Mouse (Mus musculus) E14TG2a.4 (cell line): Measurements from ENCODE around the gene Nup133.

Experiments
- CTCF ChIP-seq: conservative IDR thresholded peaks from 2 replicates; pipeline ENCODE4 v1.5.1; 2014; ENCODE audit warnings: low read length
- NANOG ChIP-seq: IDR thresholded peaks from 2 replicates; pipeline ENCODE4 v1.6.1; 2014; ENCODE audit warnings: borderline replicate concordance, low read length, mixed read lengths
- POU5F1 ChIP-seq: IDR thresholded peaks from 2 replicates; pipeline ENCODE4 v1.6.1; 2014; ENCODE audit warnings: low read length, borderline replicate concordance

GRCm38 (mm10) chr8:123851590-123851989, 97.5 kb downstream of the Nup133 start:
- no peak for TF ChIP-seq CTCF
- TF ChIP-seq NANOG = no peak
- no peak for TF ChIP-seq POU5F1
